Mouse (Mus musculus): ENCODE measurements around the gene Arl5c.
"Not testable (repeated sequence)": the region's sequence is repeated elsewhere in the genome, so short reads cannot be mapped to it uniquely, and the experiment has no call there.

The Arl5c gene

GRCm38 (mm10) chr11:97959300-97959680 lies 36.7 kb downstream of the Arl5c start:
- DNase-seq (ENCODE audit: low read depth, low spot score) = no peak

GRCm38 (mm10) chr11:97958641-97959299 lies 37.2 kb downstream of the Arl5c start:
- DNase-seq (ENCODE audit: low read depth, low spot score) = no peak

GRCm38 (mm10) chr11:97956905-97957560 lies 38.9 kb downstream of the Arl5c start:
- DNase-seq (ENCODE audit: low read depth, low spot score) = no peak

- DNase-seq (ENCODE audit: low read depth, low spot score) = no peak
Measured at GRCm38 (mm10) chr11:97955915-97956314, 40.1 kb downstream of the Arl5c start.

- DNase-seq (ENCODE audit: low read depth, low spot score) = no peak
Measured at GRCm38 (mm10) chr11:97955146-97955902, 40.7 kb downstream of the Arl5c start.

- no peak for DNase-seq (ENCODE audit: low read depth, low spot score)
Measured at GRCm38 (mm10) chr11:97954469-97955141, 41.4 kb downstream of the Arl5c start.

GRCm38 (mm10) chr11:97953939-97954275 lies 42.1 kb downstream of the Arl5c start:
- no peak for DNase-seq (ENCODE audit: low read depth, low spot score)

GRCm38 (mm10) chr11:97953179-97953938 lies 42.6 kb downstream of the Arl5c start:
- DNase-seq (ENCODE audit: low read depth, low spot score) = no peak

GRCm38 (mm10) chr11:97952367-97953006 lies 43.5 kb downstream of the Arl5c start:
- no peak for DNase-seq (ENCODE audit: low read depth, low spot score)

GRCm38 (mm10) chr11:97949703-97950475 lies 46.1 kb downstream of the Arl5c start:
- no peak for DNase-seq (ENCODE audit: low read depth, low spot score)

GRCm38 (mm10) chr11:97947426-97947825 lies 48.6 kb downstream of the Arl5c start:
- no peak for DNase-seq (ENCODE audit: low read depth, low spot score)

GRCm38 (mm10) chr11:97945738-97946289 lies 50.2 kb downstream of the Arl5c start:
- DNase-seq (ENCODE audit: low read depth, low spot score) = not testable (repeated sequence)

GRCm38 (mm10) chr11:97945031-97945430 lies 51.0 kb downstream of the Arl5c start:
- DNase-seq (ENCODE audit: low read depth, low spot score) = no peak

- no peak for DNase-seq (ENCODE audit: low read depth, low spot score)
Measured at GRCm38 (mm10) chr11:97943256-97943655, 52.7 kb downstream of the Arl5c start.

GRCm38 (mm10) chr11:97942420-97943111 lies 53.4 kb downstream of the Arl5c start:
- no peak for DNase-seq (ENCODE audit: low read depth, low spot score)

All from skeletal muscle tissue, adult 2 months (tissue).